Mouse (Mus musculus) forebrain, embryonic 11.5 days (tissue): Measurements from ENCODE around the gene Myadm. TPM values are rescaled to one million over a fixed set of nuclear protein-coding genes. Genes with fewer than 3 reads are reported as not detected.

ENCODE experiments used
- ATAC-seq: fragments of 200-750 bp; cut with Nextera tagmentation; replicated peaks from 2 replicates; pipeline ENCODE4 v1.8.0; 2017; ENCODE audit warnings: moderate TSS enrichment; ENCODE audit not compliant: low FRiP score
- DNase-seq: peaks from one replicate; pipeline ENCODE4 v3.0.0-alpha.2; 2017; ENCODE audit warnings: low spot score
- H3K27ac ChIP-seq: fragments of 300-500 bp; sonication (generic); 2 replicates; pipeline ENCODE4 v1.5.1; 2014; ENCODE audit warnings: low read depth, low read length
- H3K27me3 ChIP-seq: fragments of 300-500 bp; sonication (generic); 2 replicates; pipeline ENCODE4 v1.6.1; 2014; ENCODE audit warnings: mild to moderate bottlenecking, low read length, mixed read lengths; ENCODE audit not compliant: control insufficient read depth, insufficient read depth
- H3K36me3 ChIP-seq: fragments of 300-500 bp; sonication (generic); 2 replicates; pipeline ENCODE4 v1.6.1; 2014; ENCODE audit warnings: mild to moderate bottlenecking, low read length, moderate library complexity, mixed read lengths; ENCODE audit not compliant: control insufficient read depth, insufficient read depth
- H3K4me1 ChIP-seq: fragments of 300-500 bp; sonication (generic); replicated peaks from 2 replicates; pipeline ENCODE4 v1.6.1; 2014; ENCODE audit warnings: low read length, mixed read lengths; ENCODE audit not compliant: control insufficient read depth, insufficient read depth
- H3K4me2 ChIP-seq: fragments of 300-500 bp; sonication (generic); 2 replicates; pipeline ENCODE4 v1.6.1; 2014; ENCODE audit warnings: low read depth, mild to moderate bottlenecking, low read length, moderate library complexity, mixed read lengths; ENCODE audit not compliant: severe bottlenecking
- H3K4me3 ChIP-seq: fragments of 300-500 bp; sonication (generic); 2 replicates; pipeline ENCODE4 v1.5.1; 2014; ENCODE audit warnings: low read depth, low read length
- H3K9ac ChIP-seq: fragments of 300-500 bp; sonication (generic); 2 replicates; pipeline ENCODE4 v1.6.1; 2014; ENCODE audit warnings: low read length
- H3K9me3 ChIP-seq: fragments of 300-500 bp; sonication (generic); 2 replicates; pipeline ENCODE4 v1.6.1; 2016; ENCODE audit warnings: low read length, mixed read lengths; ENCODE audit not compliant: control insufficient read depth
- WGBS: fragments of 180-500 bp; shearing (Covaris S2); extraction: QIAGEN DNeasy Blood & Tissue Kit; methylation state at CpG from one replicate; pipeline ENCODE4 v1.1.7; 2014; 5-methylcytosine and 5-hydroxymethylcytosine counted together
- polyA plus RNA-seq: library from polyadenylated mRNA; unstranded; fragments of >200 nt; fragmentation: Nextera tagmentation; extraction: Ambion mirVana; gene quantifications from 2 replicates; pipeline ENCODE4 v1.2.1, GENCODE M21; 2014

Gene Myadm
- polyA plus RNA-seq, 1 experiment from 2014 or later, result 29.1 TPM

DNA sequence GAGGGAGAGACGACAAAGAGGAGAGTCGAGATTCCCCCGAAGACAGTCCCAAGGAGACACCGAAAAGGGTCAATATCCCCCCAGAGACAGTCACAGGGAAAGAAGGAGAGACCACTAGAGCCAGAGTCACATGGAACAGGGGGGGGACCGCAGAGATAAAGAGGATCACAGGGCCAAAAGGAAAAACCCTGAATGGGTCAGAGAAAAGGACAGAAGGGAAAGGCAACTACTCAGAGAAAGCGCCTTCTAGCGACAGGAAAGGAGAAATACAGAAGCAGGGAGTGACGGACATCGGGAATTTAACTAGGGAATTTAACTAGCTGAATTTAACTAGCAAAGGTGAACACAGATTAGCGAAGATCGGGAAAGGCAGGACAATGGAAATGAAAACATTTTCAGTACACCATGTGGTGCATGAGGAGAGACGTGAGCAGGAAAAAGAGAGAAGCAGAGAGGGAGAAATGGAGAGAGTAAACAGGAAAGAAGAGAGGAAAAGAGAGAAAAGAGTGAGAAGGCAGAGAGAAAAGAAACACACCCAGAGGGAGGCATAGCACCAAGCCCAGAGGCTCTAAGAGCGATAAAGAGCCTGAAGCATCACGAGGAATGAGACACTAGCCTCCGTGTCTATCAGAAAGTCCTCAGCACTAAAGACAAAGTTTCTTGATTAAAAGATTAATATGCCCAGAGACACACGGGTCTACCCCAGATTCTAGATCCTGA, 13.8 kb downstream of the Myadm start:
- Histone ChIP-seq H3K9me3 (no peaks in the 10 kb centered on the region), H3K9ac (no peak overlapping the region), H3K4me3 (peak overlapping the region; percentile 38), H3K27ac (no peak overlapping the region), H3K36me3 (no peaks in the 10 kb centered on the region), H3K4me1 (peaks cover 13% of the 10 kb centered on the region), H3K4me2 (peak overlapping the region; percentile 87), H3K27me3 (peaks cover 21% of the 10 kb centered on the region; the same call in 1 of the 2 replicates)
- DNase-seq, result no peak
- WGBS, result 2% methylated on average over 16 of the region's 16 CpGs
- peak; percentile 28 for ATAC-seq

- H3K27ac ChIP-seq, result no peak overlapping the region
- peaks cover 21% of the 10 kb centered on the region; the same call in 1 of the 2 replicates for H3K27me3 ChIP-seq
- under 1% methylated on average over 29 of the region's 29 CpGs for whole genome bisulfite sequencing
- H3K9me3 ChIP-seq, result no peaks in the 10 kb centered on the region
- H3K36me3 ChIP-seq, result no peaks in the 10 kb centered on the region
- H3K9ac ChIP-seq, result peak overlapping the region; percentile 39
- DNase-seq (peak; percentile 82), ATAC-seq (peak; percentile 59)
- peak overlapping the region; percentile 38 for H3K4me3 ChIP-seq
- H3K4me2 ChIP-seq, result peak overlapping the region; percentile 87
- H3K4me1 ChIP-seq, result peaks cover 13% of the 10 kb centered on the region
Observed at GRCm38 (mm10) chr7:3303276-3303781, 14.4 kb downstream of the Myadm start.

GRCm38 (mm10) chr7:3303789-3304188, 14.9 kb downstream of the Myadm start:
- H3K27ac ChIP-seq, result no peak overlapping the region
- ATAC-seq, result peak; percentile 45
- no peak for DNase-seq
- H3K36me3 ChIP-seq, result no peaks in the 10 kb centered on the region
- peak overlapping the region; percentile 87 for H3K4me2 ChIP-seq
- peak overlapping the region; percentile 38 for H3K4me3 ChIP-seq
- 4% methylated on average over 12 of the region's 12 CpGs for WGBS
- H3K9ac ChIP-seq, result peak overlapping the region; percentile 39
- no peaks in the 10 kb centered on the region for H3K9me3 ChIP-seq
- H3K4me1 ChIP-seq, result peaks cover 13% of the 10 kb centered on the region
- H3K27me3 ChIP-seq, result peaks cover 21% of the 10 kb centered on the region; the same call in 1 of the 2 replicates

- peaks cover 21% of the 10 kb centered on the region; the same call in 1 of the 2 replicates for H3K27me3 ChIP-seq
Observed at GRCm38 (mm10) chr7:3304298-3304697, 15.4 kb downstream of the Myadm start.

GRCm38 (mm10) chr7:3306400-3306799, 17.5 kb downstream of the Myadm start:
- Histone ChIP-seq H3K4me1 (peaks cover 13% of the 10 kb centered on the region), H3K4me3 (no peak overlapping the region), H3K4me2 (no peak overlapping the region), H3K27ac (no peak overlapping the region), H3K27me3 (peaks cover 16% of the 10 kb centered on the region; the same call in 1 of the 2 replicates), H3K9ac (no peak overlapping the region), H3K36me3 (no peaks in the 10 kb centered on the region), H3K9me3 (no peaks in the 10 kb centered on the region; the same call in 1 of the 2 replicates)
- 79% methylated on average over 3 of the region's 3 CpGs for WGBS
- DNase-seq (no peak), ATAC-seq (no peak)

More at GRCm38 (mm10) chr7:3304298-3304697, 15.4 kb downstream of the Myadm start:
- peaks cover 13% of the 10 kb centered on the region for H3K4me1 ChIP-seq
- peak overlapping the region; percentile 87 for H3K4me2 ChIP-seq
- ATAC-seq (peak; percentile 37), DNase-seq (peak; percentile 62)
- 3% methylated on average over 10 of the region's 10 CpGs for WGBS
- H3K4me3 ChIP-seq, result peak overlapping the region; percentile 38
- no peaks in the 10 kb centered on the region for H3K36me3 ChIP-seq
- H3K9me3 ChIP-seq, result no peaks in the 10 kb centered on the region
- no peak overlapping the region for H3K27ac ChIP-seq
- H3K9ac ChIP-seq, result peak overlapping the region; percentile 39

GRCm38 (mm10) chr7:3308646-3309045, 19.8 kb downstream of the Myadm start:
- no peak overlapping the region for H3K9ac ChIP-seq
- no peak overlapping the region for H3K4me3 ChIP-seq
- 71% methylated on average over 4 of the region's 4 CpGs for WGBS
- H3K4me1 ChIP-seq, result peaks cover 10% of the 10 kb centered on the region
- H3K9me3 ChIP-seq, result no peaks in the 10 kb centered on the region; the same call in 1 of the 2 replicates
- no peaks in the 10 kb centered on the region for H3K36me3 ChIP-seq
- H3K27me3 ChIP-seq, result 0 out of 2 replicates have a peak, but pooled peaks cover 4% of the 10 kb centered on the region
- DNase-seq (no peak), ATAC-seq (no peak)
- H3K27ac ChIP-seq, result no peak overlapping the region
- H3K4me2 ChIP-seq, result no peak overlapping the region

GRCm38 (mm10) chr7:3310233-3310632, 21.4 kb downstream of the Myadm start:
- DNase-seq, result no peak
- no peaks in the 10 kb centered on the region; the same call in 1 of the 2 replicates for H3K9me3 ChIP-seq
- ATAC-seq, result no peak
- 95% methylated on average over 7 of the region's 7 CpGs for WGBS
- no peaks in the 10 kb centered on the region for H3K4me1 ChIP-seq
- H3K9ac ChIP-seq, result no peak overlapping the region
- no peak overlapping the region for H3K27ac ChIP-seq
- no peaks in the 10 kb centered on the region for H3K36me3 ChIP-seq
- H3K4me2 ChIP-seq, result no peak overlapping the region
- no peak overlapping the region for H3K4me3 ChIP-seq
- no peaks in the 10 kb centered on the region for H3K27me3 ChIP-seq

- no peak overlapping the region for H3K27ac ChIP-seq
- DNase-seq (no peak), ATAC-seq (no peak; the same call in 1 of the 2 replicates)
- H3K9ac ChIP-seq, result no peak overlapping the region
- no peaks in the 10 kb centered on the region for H3K4me1 ChIP-seq
- 84% methylated on average over 8 of the region's 8 CpGs for WGBS
- no peaks in the 10 kb centered on the region for H3K36me3 ChIP-seq
- no peaks in the 10 kb centered on the region for H3K27me3 ChIP-seq
- no peak overlapping the region for H3K4me2 ChIP-seq
- H3K4me3 ChIP-seq, result no peak overlapping the region
- no peaks in the 10 kb centered on the region; the same call in 1 of the 2 replicates for H3K9me3 ChIP-seq
Observed at GRCm38 (mm10) chr7:3313571-3313970, 24.7 kb downstream of the Myadm start.
